ENCODE assay signal across 11 mouse cellular contexts in genomic region chr10:79864351-79865188, GRCm38 (mm10). TPM values are rescaled to one million over a fixed set of nuclear protein-coding genes. Genes with fewer than 3 reads are reported as not detected.
DNase-seq lines count a peak whose midpoint lies in the region; ATAC-seq lines count a peak whose summit lies in the region.
"Had no signal": no experiment of that assay in that cellular context is flagged by ENCODE, and none has a peak within 500 bp of the region (broad histone marks: within the 10 kb centered on the region; RNA-seq: fewer than 3 reads in every experiment).

No protein-coding gene starts in this region.

- H3K4me1 ChIP-seq in forebrain, embryonic 15.5 days = peaks cover 34% of the 10 kb centered on the region
- H3K4me1 ChIP-seq in liver, embryonic 12.5 days = peaks cover 14% of the 10 kb centered on the region

- no peak overlapping the region for H3K9ac ChIP-seq in forebrain, embryonic 15.5 days (replicated peaks)
- no peak overlapping the region for H3K9ac ChIP-seq in liver, embryonic 12.5 days

- 53% methylated on average over 10 of the region's 10 CpGs for WGBS in forebrain, embryonic 15.5 days
- WGBS in liver, embryonic 12.5 days (ENCODE audit: insufficient replicate concordance) = 55% methylated on average over 10 of the region's 10 CpGs

- 0 out of 2 replicates have a peak, but pooled peaks have one; percentile 20 for ATAC-seq in forebrain, embryonic 15.5 days (replicated peaks)
- ATAC-seq in liver, embryonic 12.5 days = no peak; the same call in 1 of the 2 replicates

- H3K36me3 ChIP-seq in forebrain, embryonic 15.5 days = peaks cover 78% of the 10 kb centered on the region
- H3K36me3 ChIP-seq in liver, embryonic 12.5 days = peaks cover 67% of the 10 kb centered on the region

- H3K9me3 ChIP-seq in forebrain, embryonic 15.5 days = no peaks in the 10 kb centered on the region
- no peaks in the 10 kb centered on the region for H3K9me3 ChIP-seq in liver, embryonic 12.5 days (replicated peaks)

- DNase-seq in cerebellum, adult 9-11 months = peak; percentile 45
- DNase-seq in cerebellum, postnatal 4 days (ENCODE audit: low spot score in 2 of 2) = no peak
- peak; percentile 49 for DNase-seq in 3134 (ENCODE audit: extremely low read depth, insufficient read length, low spot score)
- no peak for DNase-seq in thymus, postnatal 10 days (ENCODE audit: low spot score in 2 of 2)
- no peak for DNase-seq in layer of hippocampus, postnatal 36 days
- no peak for DNase-seq in urinary bladder, adult 18-20 months (ENCODE audit: low spot score in 2 of 2)

- no peak overlapping the region for H3K4me2 ChIP-seq in forebrain, embryonic 15.5 days (replicated peaks)
- no peak overlapping the region for H3K4me2 ChIP-seq in liver, embryonic 12.5 days

- H3K27ac ChIP-seq in forebrain, embryonic 15.5 days (replicated peaks) = peak overlapping the region; percentile 46
- peak overlapping the region; percentile 39 for H3K27ac ChIP-seq in liver, embryonic 12.5 days

- H3K4me3 ChIP-seq in forebrain, embryonic 15.5 days = no peak overlapping the region
- no peak overlapping the region for H3K4me3 ChIP-seq in liver, embryonic 12.5 days

- no peaks in the 10 kb centered on the region for H3K27me3 ChIP-seq in forebrain, embryonic 15.5 days
- H3K27me3 ChIP-seq in liver, embryonic 12.5 days (replicated peaks) = no peaks in the 10 kb centered on the region

RNA-seq across cellular contexts. Expression of gene Prtn3, which starts 9.7 kb away (rescaled TPM):
- polyA plus RNA-seq in forebrain, embryonic 15.5 days (2015; fragmentation: Nextera tagmentation; extraction: Ambion mirVana) = 13.5 and 15.0 TPM in 2 replicates
- polyA plus RNA-seq in liver, embryonic 12.5 days (2016; fragmentation: Nextera tagmentation; extraction: Ambion mirVana) = 38.4 and 38.6 TPM in 2 replicates
- total RNA-seq in layer of hippocampus, postnatal 36 days (2021) = 1 to 10 TPM in 1 of 2 experiments, not detected in 1; 1.0 TPM
- total RNA-seq: neutrophil, adult 5-6 weeks had no signal
- polyA plus RNA-seq: C2C12 had no signal

RNA-seq across cellular contexts. Expression of gene Plppr3, which starts 9.9 kb away (rescaled TPM):
- 405 and 410 TPM in 2 replicates for polyA plus RNA-seq in forebrain, embryonic 15.5 days (2015; fragmentation: Nextera tagmentation; extraction: Ambion mirVana)
- 8.2 and 10.0 TPM in 2 replicates for polyA plus RNA-seq in liver, embryonic 12.5 days (2016; fragmentation: Nextera tagmentation; extraction: Ambion mirVana)
- 10 to 100 TPM; 28.4 to 28.7 TPM for total RNA-seq in layer of hippocampus, postnatal 36 days (2021)

RNA-seq across cellular contexts. Expression of gene Ptbp1, which starts 10.3 kb away (rescaled TPM):
- polyA plus RNA-seq in forebrain, embryonic 15.5 days (2015; fragmentation: Nextera tagmentation; extraction: Ambion mirVana) = 108 and 120 TPM in 2 replicates
- polyA plus RNA-seq in liver, embryonic 12.5 days (2016; fragmentation: Nextera tagmentation; extraction: Ambion mirVana) = 207 and 211 TPM in 2 replicates
- 10 to 100 TPM; 43.1 to 52.6 TPM for total RNA-seq in layer of hippocampus, postnatal 36 days (2021)

RNA-seq across cellular contexts. Expression of gene Elane, which starts 21.5 kb away (rescaled TPM):
- 0.19 TPM in 1 of 2 replicates, not detected in the other for polyA plus RNA-seq in forebrain, embryonic 15.5 days (2015; fragmentation: Nextera tagmentation; extraction: Ambion mirVana)
- 12.1 and 15.4 TPM in 2 replicates for polyA plus RNA-seq in liver, embryonic 12.5 days (2016; fragmentation: Nextera tagmentation; extraction: Ambion mirVana)
- total RNA-seq in layer of hippocampus, postnatal 36 days (2021) = not detected
- total RNA-seq: neutrophil, adult 5-6 weeks had no signal
- polyA plus RNA-seq: C2C12 had no signal

RNA-seq across cellular contexts. Expression of gene Cfd, which starts 26.1 kb away (rescaled TPM):
- polyA plus RNA-seq in forebrain, embryonic 15.5 days (2015; fragmentation: Nextera tagmentation; extraction: Ambion mirVana) = not detected in 2 replicates
- polyA plus RNA-seq in liver, embryonic 12.5 days (2016; fragmentation: Nextera tagmentation; extraction: Ambion mirVana) = not detected in 2 replicates
- total RNA-seq in layer of hippocampus, postnatal 36 days (2021) = not detected
- total RNA-seq: neutrophil, adult 5-6 weeks had no signal
- polyA plus RNA-seq: C2C12; heart, embryonic 16.5 days had no signal

Comparison
In these comparisons a context has a peak if more than half of its experiments do, and no peak if none do; other contexts are left out.
1. DNase-seq: peak in cerebellum, adult 9-11 months (single experiment) and 3134 (single experiment); none in cerebellum, postnatal 4 days (0 of 2), thymus, postnatal 10 days (0 of 2), layer of hippocampus, postnatal 36 days (0 of 2) and urinary bladder, adult 18-20 months (0 of 2).
2. RNA of gene Plppr3, which starts 9.9 kb away (polyA plus RNA-seq): 405 to 410 TPM in forebrain, embryonic 15.5 days; 8.2 to 10.0 TPM in liver, embryonic 12.5 days; every median in the first group is over 10 times any median in the second.